Mouse (Mus musculus) intestine, embryonic 14.5 days (tissue): ENCODE measurements around the gene Smg6. TPM values are rescaled to one million over a fixed set of nuclear protein-coding genes. Genes with fewer than 3 reads are reported as not detected.
A peak's percentile ranks its signal among the peaks of the same experiment; 100 is the strongest.
"Not testable (repeated sequence)": the region's sequence is repeated elsewhere in the genome, so short reads cannot be mapped to it uniquely, and the experiment has no call there.

Experiments
- ATAC-seq: fragments of 200-750 bp; cut with Nextera tagmentation; replicated peaks from 2 replicates; pipeline ENCODE4 v1.8.0; 2017; ENCODE audit warnings: low read depth, moderate number of reproducible peaks, moderate TSS enrichment, moderate library complexity; ENCODE audit not compliant: low FRiP score, low TSS enrichment
- DNase-seq: peaks from one replicate; pipeline ENCODE4 v3.0.0-alpha.2; 2018; ENCODE audit warnings: low spot score
- H3K27ac ChIP-seq: fragments of 300-500 bp; sonication (generic); 2 replicates; pipeline ENCODE4 v1.5.1; 2014; ENCODE audit warnings: low read depth, mild to moderate bottlenecking, control low read depth
- H3K27me3 ChIP-seq: fragments of 300-500 bp; sonication (generic); replicated peaks from 2 replicates; pipeline ENCODE4 v1.6.1; 2014; ENCODE audit warnings: low read length, control low read depth; ENCODE audit not compliant: control insufficient read depth, insufficient read depth
- H3K36me3 ChIP-seq: fragments of 300-500 bp; sonication (generic); 2 replicates; pipeline ENCODE4 v1.6.1; 2014; ENCODE audit warnings: low read length, control low read depth; ENCODE audit not compliant: control insufficient read depth, insufficient read depth
- H3K4me1 ChIP-seq: fragments of 300-500 bp; sonication (generic); replicated peaks from 2 replicates; pipeline ENCODE4 v1.6.1; 2014; ENCODE audit warnings: low read length, control low read depth, mixed read lengths; ENCODE audit not compliant: control insufficient read depth, insufficient read depth
- H3K4me2 ChIP-seq: fragments of 300-500 bp; sonication (generic); 2 replicates; pipeline ENCODE4 v1.6.1; 2014; ENCODE audit warnings: low read length
- H3K4me3 ChIP-seq: fragments of 300-500 bp; sonication (generic); 2 replicates; pipeline ENCODE4 v1.5.1; 2014; ENCODE audit warnings: low read depth, low read length, control low read depth, mixed read lengths
- H3K9ac ChIP-seq: fragments of 300-500 bp; sonication (generic); 2 replicates; pipeline ENCODE4 v1.6.1; 2014; ENCODE audit warnings: mild to moderate bottlenecking, low read length
- H3K9me3 ChIP-seq: fragments of 300-500 bp; sonication (generic); 2 replicates; pipeline ENCODE4 v1.6.1; 2016; ENCODE audit warnings: low read length, control low read depth; ENCODE audit not compliant: control insufficient read depth
- WGBS: fragments of 180-500 bp; shearing (Covaris S2); extraction: QIAGEN DNeasy Blood & Tissue Kit; methylation state at CpG from one replicate; pipeline ENCODE4 v1.1.7; 2014; 5-methylcytosine and 5-hydroxymethylcytosine counted together
- polyA plus RNA-seq: library from polyadenylated mRNA; unstranded; fragments of >200 nt; fragmentation: Nextera tagmentation; extraction: Ambion mirVana; gene quantifications from 2 replicates; pipeline ENCODE4 v1.2.1, GENCODE M21; 2014

The Smg6 gene
- polyA plus RNA-seq, 1 experiment from 2014 or later = 15.3 TPM

DNA sequence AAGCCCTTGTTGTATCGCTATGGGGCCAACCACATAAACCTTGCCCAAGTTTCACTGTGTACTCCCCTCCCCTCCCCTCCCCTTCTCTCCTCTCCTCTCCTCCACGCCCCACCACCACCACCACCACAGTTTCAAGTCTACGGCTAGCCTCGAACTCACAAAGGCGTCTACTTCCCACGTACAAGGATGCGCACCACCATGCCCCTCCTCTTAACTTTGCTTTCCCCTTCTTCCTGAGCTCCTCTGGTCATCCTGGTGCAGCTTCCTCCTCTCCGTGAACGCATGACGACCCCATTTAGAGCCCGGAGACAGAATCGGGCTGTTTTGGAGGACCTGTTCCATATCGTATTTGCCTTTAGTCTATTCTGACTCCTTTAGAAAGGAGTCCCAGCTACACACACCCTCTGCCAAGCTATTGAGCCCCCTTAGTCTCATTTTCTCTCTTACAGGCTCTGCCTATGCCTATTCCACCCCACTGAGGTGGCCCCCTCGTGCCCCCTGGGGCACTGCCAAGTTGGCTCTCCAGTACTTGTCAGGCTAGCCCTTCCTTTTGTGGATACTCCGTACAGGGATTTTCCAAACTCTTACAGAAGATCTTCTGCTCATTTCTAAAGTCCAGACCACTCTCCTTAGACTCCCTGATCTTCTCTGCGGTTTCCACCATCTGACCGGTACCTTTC lies 245.7 kb downstream of the Smg6 start:
- Histone ChIP-seq H3K27me3 (peaks cover 46% of the 10 kb centered on the region), H3K4me2 (peak overlapping the region; percentile 78), H3K36me3 (peaks cover 8% of the 10 kb centered on the region; the same call in 1 of the 2 replicates), H3K4me1 (peaks cover 27% of the 10 kb centered on the region), H3K27ac (no peak overlapping the region), H3K9ac (no peak overlapping the region), H3K9me3 (no peaks in the 10 kb centered on the region), H3K4me3 (0 out of 2 replicates have a peak overlapping the region, but pooled peaks have one; percentile 58)
- peak; percentile 52 for DNase-seq
- no peak for ATAC-seq
- WGBS = 14% methylated on average over 17 of the region's 17 CpGs

DNA sequence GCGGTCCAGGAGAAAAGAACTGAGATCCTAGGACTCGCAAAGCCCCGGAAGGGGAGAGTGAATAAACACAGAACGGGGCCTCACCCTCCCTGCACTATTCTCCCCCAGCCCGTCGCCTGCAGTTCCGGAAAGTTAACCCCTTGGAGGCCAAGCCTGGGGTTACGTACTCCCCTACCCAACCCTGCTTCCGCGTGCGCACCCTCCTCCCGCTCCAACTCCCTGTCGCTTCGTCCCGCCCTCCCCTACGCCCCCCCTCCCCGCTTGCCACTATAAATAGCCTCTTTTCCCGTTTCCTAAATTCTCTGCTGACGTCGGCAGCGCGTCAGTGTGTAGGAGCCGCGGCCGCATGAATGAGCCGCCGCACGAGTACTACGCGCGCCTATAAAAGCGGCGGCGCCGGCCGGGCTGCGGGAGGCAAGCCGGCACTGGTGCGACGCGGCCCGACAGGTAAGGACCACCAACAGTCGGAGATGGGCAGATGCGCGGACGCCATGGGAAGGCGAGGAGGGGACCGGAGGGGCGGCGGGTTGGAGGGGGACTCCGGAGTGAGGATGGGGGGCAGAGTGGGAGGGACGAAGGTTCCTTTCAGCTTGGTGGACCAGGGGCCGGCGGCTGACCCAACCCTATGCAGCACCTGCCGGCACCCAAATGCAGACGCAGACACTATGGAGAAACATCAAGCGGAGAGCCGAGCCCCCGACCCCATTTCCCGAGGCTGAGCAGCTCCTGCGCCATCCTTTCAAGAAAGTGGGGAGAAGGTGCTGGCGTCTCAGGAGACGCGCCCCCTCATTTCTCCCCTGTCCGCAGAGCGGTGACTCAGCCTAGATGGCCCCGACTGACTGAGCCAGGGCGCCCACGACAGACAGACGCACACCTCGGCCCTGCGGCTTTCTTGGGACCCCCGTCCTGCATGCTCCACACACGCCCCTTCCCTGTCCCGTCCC lies 246.8 kb downstream of the Smg6 start:
- WGBS = under 1% methylated on average over 75 of the region's 75 CpGs
- H3K36me3 ChIP-seq = peaks cover 12% of the 10 kb centered on the region
- no peak for ATAC-seq
- H3K4me2 ChIP-seq = peak overlapping the region; percentile 78
- H3K9me3 ChIP-seq = no peaks in the 10 kb centered on the region
- no peak overlapping the region for H3K27ac ChIP-seq
- H3K4me3 ChIP-seq = peak overlapping the region; percentile 58
- H3K27me3 ChIP-seq = peaks cover 40% of the 10 kb centered on the region
- peak; percentile 59 for DNase-seq
- H3K9ac ChIP-seq = 0 out of 2 replicates have a peak overlapping the region, but pooled peaks have one; percentile 7
- H3K4me1 ChIP-seq = peaks cover 25% of the 10 kb centered on the region

DNA sequence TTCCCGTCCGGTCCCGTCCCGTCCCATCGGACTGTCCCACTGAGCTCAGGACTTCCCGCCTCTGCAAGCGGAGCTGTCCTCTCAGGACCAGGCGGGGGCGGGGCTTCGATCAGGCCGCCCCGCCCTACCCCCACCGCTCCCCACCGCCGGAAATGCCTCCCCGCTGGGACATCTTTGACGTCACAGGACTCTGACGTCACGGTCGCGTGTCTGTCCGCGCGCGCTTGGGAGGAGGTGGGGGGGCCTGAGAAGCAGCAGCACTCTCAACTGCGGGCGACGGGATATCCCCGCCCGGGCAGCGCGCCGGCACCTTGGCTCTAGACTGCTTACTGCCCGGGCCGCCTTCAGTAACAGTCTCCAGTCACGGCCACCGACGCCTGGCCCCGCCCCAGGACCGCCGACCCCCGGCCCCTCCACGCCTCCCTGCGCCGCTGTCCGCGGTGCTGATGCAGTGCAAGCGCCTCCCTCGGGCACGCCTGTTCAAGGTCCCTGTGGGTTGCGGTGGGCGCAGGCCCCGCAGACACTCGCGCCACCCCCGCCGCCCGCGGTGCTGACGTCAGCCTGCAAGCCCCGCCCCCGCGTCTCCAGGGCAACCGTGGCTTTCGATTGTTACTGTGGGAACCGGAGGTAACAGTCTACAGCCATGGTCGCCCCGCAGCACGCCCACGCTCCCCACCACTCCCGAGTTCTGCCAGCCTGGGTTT lies 247.6 kb downstream of the Smg6 start:
- H3K9ac ChIP-seq = peak overlapping the region; percentile 39
- WGBS = under 1% methylated on average over 71 of the region's 71 CpGs
- peaks cover 35% of the 10 kb centered on the region for H3K27me3 ChIP-seq
- ATAC-seq (peak; percentile 56), DNase-seq (peak; percentile 96)
- H3K4me3 ChIP-seq = peak overlapping the region; percentile 58
- no peaks in the 10 kb centered on the region for H3K9me3 ChIP-seq
- H3K4me2 ChIP-seq = peak overlapping the region; percentile 78
- H3K27ac ChIP-seq = no peak overlapping the region
- peaks cover 32% of the 10 kb centered on the region for H3K4me1 ChIP-seq
- H3K36me3 ChIP-seq = peaks cover 15% of the 10 kb centered on the region

DNA sequence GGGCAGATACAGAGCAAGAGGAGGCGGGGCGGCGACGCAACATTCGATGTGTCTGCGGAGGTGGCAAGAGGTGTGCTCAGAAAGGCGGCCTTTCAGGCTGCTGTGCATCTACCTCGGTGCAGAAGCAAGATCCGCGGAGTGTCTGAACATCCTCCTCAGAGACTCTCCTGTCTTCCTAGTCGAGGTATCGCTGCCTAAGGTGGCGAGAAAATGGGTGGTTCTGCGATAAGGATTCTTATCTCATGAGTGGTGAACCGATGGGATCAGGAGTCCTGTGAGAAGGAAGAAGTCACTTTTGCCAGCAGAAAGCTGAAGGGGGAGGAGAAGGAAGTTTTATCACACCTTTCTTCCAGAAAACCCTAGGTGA lies 248.2 kb downstream of the Smg6 start:
- Histone ChIP-seq H3K27me3 (peaks cover 35% of the 10 kb centered on the region), H3K27ac (no peak overlapping the region), H3K9me3 (no peaks in the 10 kb centered on the region), H3K36me3 (peaks cover 15% of the 10 kb centered on the region), H3K4me3 (peak overlapping the region; percentile 58), H3K4me1 (peaks cover 32% of the 10 kb centered on the region), H3K4me2 (peak overlapping the region; percentile 78), H3K9ac (no peak overlapping the region)
- no peak for ATAC-seq
- 2% methylated on average over 15 of the region's 15 CpGs for WGBS
- no peak for DNase-seq

DNA sequence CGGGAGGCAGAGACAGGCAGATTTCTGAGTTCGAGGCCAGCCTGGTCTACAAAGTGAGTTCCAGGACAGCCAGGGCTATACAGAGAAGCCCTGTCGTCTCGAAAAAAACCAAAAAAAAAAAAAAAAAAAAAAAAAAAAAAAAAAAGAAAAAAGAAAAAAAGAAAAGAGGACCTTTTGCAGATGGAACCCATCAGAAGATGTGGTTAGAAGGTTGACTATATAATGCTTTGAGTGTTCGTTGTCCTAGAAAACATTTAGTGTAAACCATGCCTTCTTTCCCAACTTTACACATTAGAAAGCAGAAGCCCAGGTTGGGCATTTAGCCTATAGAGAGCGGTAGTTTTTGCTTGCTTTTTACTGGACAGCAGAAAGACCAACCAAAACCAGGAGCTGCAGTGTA lies 249.0 kb downstream of the Smg6 start:
- not testable (repeated sequence) for H3K4me2 ChIP-seq, H3K27ac ChIP-seq, ATAC-seq, H3K9me3 ChIP-seq, H3K4me3 ChIP-seq, H3K9ac ChIP-seq, DNase-seq
- Histone ChIP-seq H3K27me3 (peaks cover 33% of the 10 kb centered on the region), H3K36me3 (peaks cover 15% of the 10 kb centered on the region), H3K4me1 (peaks cover 35% of the 10 kb centered on the region)
- WGBS = 57% methylated on average over 6 of the region's 6 CpGs

DNA sequence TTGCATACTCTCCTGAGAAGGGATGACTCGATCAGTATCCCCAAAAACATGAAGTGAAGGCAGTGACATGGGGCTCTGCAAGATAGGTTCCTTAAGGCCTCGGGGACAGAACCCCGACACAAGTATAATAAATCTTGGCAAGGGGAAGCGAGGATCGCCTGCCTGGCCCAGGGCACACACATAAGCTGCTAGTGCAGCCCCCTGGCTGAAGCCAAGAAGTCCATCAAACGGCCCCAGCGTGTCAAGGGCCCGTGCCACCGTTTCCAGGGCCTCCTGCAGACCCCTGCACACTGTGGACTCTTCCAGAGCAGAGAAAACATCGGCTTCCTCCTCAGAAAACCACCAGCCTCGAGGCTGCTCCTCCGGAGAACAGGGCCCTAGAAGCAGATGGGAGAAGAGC lies 252.4 kb downstream of the Smg6 start:
- ATAC-seq = no peak
- Histone ChIP-seq H3K4me1 (peaks cover 21% of the 10 kb centered on the region), H3K9me3 (no peaks in the 10 kb centered on the region), H3K9ac (peak overlapping the region; percentile 53), H3K27ac (peak overlapping the region; percentile 63; the same call in 1 of the 2 replicates), H3K27me3 (no peaks in the 10 kb centered on the region; the same call in 1 of the 2 replicates), H3K4me2 (peak overlapping the region; percentile 95), H3K4me3 (peak overlapping the region; percentile 51), H3K36me3 (peaks cover 43% of the 10 kb centered on the region)
- DNase-seq = no peak
- 43% methylated on average over 12 of the region's 12 CpGs for WGBS

DNA sequence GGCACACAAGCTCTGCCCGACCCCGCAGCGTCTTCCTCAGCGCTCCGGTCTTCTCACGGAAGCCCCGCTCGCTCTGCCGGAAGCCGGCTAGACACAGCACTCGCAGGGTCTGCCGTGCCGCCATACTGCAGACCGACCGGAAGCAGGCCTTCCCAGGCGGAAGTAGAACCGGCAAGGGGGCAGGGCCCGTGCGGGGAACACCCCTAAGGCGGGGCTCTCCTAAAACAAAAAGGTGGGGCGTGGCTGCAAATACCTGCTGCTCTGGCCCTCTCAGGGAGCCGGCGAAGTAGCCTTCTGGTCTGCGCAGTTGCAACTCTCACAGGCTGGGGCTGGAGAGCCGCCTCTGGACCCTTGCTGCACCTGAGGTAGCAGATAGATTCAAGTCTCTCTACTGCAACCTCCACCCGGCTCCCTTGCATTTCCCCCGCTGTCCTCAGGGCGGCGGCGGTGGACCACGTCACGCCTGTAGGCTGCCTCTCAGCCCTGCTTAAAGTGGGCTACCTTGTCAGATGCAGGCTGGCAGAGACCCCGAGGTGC lies 253.1 kb downstream of the Smg6 start, which contains the start of gene Ovca2:
Ovca2 (minus strand) TSS at position 164 of the 537 bp plus-strand sequence.
- Histone ChIP-seq H3K9ac (peak within 1 kb of the TSS; percentile 53), H3K4me1 (peaks cover 18% of the 10 kb centered on the region), H3K27me3 (no peaks in the 10 kb centered on the region), H3K27ac (peak within 1 kb of the TSS; percentile 63; the same call in 1 of the 2 replicates), H3K4me3 (peak within 1 kb of the TSS; percentile 51), H3K36me3 (peaks cover 50% of the 10 kb centered on the region), H3K9me3 (no peaks in the 10 kb centered on the region), H3K4me2 (peak within 1 kb of the TSS; percentile 95)
- ATAC-seq (peak; percentile 94), DNase-seq (peak; percentile 97)
- under 1% methylated on average over 33 of the region's 33 CpGs for WGBS
